Mouse (Mus musculus) hindlimb bud, embryonic 11.5 days (tissue): Measurements from ENCODE around the gene Gm10295.
A peak's percentile ranks its signal among the peaks of the same experiment; 100 is the strongest.

Source experiments
- DNase-seq: peaks from one replicate; pipeline ENCODE4 v3.0.0-alpha.2; 2012; ENCODE audit warnings: low read depth, low spot score; ENCODE audit errors: extremely low spot score

Gene Gm10295

GRCm38 (mm10) chr7:71351364-71351763, at the start of gene Gm10295:
TSS of gene Gm10295 (minus strand) at chr7:71351485.
- no peak for DNase-seq

DNA sequence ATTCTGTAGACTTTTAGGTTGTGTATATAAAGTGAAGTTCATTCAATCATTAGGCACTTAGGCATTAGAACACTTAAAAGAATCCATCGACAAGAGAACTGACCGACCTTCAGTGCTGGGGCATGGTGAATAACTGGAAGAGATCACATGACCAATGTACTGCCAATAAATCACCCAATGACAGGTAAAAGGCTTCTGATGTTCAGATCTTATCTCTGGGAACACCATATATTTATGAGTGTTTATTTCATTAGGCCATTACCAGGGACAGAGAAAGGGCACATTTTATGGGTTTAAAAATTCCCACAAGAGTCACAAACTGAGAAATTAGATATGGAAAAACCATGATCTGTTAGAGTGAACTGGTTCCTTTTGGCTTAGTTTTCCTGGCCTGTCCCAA, 49.7 kb upstream of the Gm10295 start:
- no peak for DNase-seq

DNA sequence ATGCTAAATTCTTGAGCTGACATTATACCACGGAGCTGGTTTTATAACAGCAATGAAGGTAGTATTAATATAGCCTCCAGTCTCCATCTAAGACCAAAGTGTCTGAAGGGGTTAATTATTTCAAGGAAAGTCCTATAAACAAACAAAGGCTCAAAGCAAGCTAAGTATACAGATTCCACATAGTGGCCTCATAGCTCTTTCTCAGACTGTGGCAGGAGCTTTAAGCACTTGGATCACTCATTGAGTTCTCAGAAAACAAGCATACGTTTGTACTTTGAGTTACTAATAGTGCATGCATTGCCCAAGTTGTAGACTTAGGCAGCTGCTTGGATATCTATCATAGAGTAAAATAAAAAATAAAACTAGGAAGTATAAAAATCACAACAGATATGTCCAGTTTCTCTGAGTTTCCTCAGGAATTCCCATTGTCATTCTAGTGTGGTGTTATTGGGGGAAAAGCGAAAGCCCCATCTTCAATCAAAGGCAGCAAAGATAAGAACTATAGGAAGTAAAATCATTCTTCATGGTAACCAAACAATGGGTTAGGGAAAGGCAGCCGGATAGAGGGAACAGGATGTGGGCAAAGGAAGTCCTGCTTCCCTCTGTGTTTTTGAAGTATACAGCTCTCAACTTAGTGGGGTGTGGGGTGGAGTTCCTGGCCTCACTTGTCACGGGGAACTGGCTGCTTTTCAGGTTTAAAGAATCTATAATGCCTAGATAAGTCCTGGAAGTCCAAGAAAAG, 48.8 kb upstream of the Gm10295 start:
- DNase-seq, result no peak

DNA sequence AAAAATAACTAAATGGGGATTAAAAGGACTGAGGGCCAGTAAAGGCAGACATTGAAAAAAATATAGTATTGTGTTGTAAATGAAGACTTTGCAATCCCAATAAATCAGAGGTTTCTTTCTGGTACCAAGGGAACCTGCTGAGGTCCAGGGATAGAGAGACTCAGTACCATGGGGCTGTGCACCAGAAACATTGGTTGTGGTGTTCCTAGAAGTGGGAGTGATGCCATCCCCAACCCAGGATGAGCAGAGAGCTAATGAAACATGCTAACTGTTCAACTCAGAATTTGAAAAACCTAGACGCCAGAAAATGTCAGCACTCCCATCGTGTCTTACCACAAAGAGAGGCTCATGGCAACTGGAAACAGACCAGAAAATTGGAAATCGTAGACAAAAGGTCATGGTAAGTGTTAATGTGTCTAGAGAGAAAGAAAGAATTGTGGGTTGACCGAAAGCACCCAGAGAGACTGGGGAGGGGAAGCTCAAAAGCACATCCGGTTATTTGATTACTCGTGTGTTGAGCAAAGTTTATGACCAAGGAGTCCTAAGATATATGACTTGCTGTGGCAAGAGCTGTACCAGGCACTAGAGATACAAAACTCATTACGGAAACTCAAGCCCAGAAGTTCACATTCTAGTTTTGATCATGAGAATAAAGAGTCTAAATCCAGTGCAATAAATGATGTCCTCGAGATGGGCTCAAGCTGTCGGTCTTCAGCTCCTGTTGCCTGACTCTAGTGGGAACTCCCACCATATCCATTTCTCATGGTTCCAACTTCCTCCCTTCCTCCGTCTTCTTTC, 47.9 kb upstream of the Gm10295 start:
- no peak for DNase-seq

DNA sequence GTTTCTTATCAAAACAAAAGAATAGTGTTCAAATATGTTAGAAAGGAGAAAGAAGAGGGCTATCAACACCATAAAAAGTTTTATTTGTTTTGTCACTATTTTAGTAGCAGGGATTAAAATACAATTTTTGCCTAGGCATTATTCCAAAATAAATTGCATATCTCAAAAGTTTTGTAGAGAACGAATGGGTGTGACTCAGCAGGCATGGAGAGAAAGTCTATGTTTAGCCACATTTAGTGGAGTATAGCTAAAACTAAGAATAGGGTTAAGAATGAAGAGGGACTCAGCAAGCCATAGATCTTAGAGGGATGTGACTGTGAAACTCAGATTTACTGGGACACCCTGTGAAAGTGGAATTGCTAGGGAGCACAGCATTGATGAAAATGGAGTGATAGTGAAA, 47.1 kb upstream of the Gm10295 start:
- no peak for DNase-seq

DNA sequence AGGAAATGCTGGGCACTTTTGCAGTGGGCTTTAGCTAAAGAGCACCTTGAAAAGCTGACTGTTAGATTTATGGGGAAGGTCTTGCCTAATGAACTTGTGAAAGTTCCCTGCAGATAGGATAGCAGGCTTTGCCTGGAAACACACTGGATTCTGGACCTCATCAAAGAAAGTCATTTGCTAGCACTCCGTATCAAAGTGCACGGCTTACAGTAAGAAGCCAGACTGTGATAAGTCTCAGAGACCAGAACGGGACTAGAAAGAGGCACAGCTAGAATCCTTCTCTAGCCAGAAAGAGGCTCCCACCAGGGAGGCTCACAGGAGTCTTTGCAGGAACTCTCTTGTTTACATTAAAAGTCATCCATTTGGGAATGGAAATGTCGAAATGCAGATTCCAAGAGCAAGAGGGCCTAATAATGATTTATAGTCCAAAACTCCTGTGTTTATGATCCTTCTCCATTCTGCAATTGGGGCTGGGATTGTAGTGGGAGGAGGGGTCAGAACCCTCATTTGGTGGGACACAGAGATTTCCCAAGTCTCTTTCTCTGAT, 41.6 kb upstream of the Gm10295 start:
- no peak for DNase-seq

GRCm38 (mm10) chr7:71391333-71391732, 40.0 kb upstream of the Gm10295 start:
- DNase-seq, result no peak

DNA sequence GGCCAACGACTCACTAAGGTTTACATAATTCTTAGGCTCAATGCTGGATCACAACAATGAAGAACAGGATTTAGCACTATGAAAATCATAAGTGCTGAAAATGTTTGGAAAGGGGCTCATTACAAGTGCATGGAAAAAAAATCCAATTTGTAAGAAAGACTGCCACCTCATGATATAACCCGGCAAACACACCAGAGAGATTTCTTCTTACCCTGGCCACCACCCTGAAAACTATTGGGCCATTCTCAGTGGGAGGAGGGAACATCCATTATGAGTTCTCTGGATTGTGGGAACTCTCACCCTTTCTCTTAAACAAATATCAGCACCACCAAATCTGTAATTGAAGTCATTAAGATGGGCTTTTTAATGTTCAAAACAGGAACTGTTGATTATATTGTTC, 39.0 kb upstream of the Gm10295 start:
- no peak for DNase-seq

DNA sequence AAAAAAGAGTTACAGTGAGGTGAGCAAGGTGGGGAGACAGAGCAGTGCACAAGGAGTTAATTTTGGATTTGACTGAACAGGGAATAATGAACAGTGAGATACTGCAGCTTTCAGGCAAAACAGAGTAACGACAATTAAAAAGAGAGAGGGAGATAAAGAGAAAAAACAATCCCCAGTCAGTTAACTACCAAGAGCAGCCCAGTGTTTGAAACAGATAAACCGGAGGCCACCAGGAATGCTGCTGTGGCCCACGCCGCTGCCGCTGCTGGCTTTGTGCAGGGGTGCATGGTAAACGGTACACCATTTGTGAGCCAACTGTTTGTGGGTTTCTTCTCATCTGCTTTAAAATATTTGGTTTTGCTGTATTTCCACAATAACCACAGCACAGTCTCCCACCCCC, 34.8 kb upstream of the Gm10295 start:
- DNase-seq, result no peak

GRCm38 (mm10) chr7:71384921-71385320, 33.6 kb upstream of the Gm10295 start:
- no peak for DNase-seq

DNA sequence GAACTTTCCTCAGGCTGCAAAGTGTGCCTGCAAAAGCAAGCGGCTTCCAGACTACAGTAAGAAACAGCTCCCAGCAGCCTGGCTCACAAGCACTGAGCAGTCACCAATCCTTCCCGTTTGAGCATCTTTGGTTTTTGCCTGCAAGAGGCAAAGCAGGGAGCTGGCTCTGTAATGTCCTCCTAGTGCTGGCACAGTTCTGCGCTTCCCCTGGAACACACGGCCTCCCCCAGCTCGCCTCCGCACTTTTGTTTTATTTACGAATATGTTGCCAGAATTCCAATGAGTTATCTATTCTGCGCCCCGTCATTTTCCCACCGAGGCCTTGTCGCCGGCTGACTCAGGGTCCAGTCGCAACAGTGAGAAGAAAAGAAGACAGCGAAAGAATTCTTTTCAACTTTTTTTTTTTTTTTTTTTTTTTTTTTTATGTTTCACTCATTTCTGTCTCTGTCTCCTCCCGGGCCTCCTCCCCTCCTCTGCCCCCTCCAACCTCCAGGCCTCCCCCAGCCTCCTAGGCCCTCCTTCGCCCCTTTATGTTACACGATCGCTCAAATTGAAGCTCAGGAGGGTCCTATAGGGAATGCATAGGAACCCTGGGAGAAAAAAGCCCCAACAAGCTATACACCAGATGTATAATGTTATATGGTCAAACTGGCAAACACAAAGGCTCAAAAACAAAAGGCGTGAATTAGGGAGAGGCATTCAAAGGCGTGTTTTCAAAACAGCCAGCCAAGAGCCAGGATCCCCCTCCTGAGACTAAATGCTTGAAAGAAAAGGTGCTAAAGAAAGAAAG, 32.3 kb upstream of the Gm10295 start:
- no peak for DNase-seq

- no peak for DNase-seq
Observed at GRCm38 (mm10) chr7:71379826-71380825, 28.8 kb upstream of the Gm10295 start.

DNA sequence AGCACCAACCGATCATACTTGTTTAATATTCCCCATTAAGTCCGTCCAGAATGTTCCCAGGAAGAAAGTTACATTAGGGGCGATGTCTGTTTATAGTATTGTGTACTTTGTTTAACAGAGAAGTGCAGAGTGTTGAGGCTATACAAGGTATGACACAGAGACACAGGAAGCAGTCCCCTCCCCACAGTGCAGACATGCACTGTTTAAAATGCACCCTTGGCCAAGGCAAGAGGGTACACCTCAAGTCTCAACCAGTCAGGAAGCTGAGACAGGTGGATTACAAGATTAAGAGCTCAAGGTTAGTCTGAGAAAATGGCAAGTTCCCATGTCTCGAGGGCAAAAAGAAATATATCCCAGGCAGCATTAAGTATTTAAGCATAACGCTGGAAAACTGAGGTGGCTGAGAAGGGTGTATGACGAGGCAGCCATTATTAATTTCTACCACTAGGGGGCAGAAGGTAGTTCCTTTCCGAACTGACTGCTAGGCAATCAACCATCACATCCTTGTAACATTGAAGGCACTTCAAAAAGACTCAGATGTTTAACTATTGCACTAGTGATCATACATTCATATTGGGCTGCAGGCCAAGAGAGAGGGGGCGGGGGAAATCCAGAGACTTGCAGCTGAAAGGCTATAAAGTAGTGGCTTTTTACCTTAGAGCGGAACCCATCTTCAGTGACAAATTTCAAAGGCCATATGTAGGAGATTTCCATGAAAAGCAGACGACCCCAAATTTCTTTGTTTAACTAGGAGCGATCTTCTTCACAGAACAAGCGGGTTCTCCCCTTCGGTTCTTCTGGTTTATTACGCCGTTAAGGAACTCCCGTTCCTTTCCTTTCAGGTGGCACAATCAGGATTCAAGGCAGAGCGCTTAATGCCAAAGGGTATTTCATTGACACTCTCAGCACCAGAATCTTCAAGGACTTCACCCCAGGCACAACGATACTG, 27.8 kb upstream of the Gm10295 start:
- no peak for DNase-seq

DNA sequence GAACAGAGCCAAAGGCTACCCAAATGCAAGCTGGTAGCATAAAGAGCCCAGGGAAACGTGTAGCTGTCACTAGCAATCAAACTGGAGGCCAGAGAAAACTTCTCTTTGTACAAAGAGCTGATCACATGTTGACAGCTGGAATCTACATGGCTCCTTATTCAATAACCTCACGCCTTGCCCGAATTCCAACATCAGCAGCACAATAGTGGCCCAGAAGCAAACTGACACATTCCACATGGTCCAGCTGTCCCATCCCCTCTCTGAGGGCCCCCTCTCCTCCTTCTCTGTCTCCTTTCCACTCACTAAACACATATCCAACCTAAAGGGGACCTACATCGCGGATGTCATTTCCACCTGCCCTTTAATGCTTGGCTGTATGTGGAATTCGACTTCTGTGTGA, 26.7 kb upstream of the Gm10295 start:
- no peak for DNase-seq

GRCm38 (mm10) chr7:71374059-71374458, 22.8 kb upstream of the Gm10295 start:
- peak; percentile 66 for DNase-seq

DNA sequence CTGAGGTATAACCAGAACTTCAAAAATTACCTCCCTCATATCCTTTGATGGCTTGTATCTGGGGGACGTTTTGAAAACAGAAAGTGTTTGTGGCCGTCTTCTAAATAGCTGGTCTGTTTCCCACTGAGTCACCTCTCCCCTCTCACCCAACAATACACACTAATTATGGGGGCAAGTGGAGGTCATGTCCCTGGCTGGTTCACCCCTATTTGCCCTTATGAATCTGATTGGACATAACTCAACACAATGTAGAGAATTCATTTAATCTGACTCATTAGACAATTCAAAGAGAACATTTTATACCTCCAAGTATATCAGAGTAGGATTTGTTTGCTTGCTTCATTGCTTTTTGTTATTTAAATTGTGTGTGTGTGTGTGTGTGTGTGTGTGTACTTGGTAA, 20.6 kb upstream of the Gm10295 start:
- no peak for DNase-seq

- DNase-seq, result no peak
Observed at GRCm38 (mm10) chr7:71370746-71371145, 19.5 kb upstream of the Gm10295 start.

- DNase-seq, result no peak
Observed at GRCm38 (mm10) chr7:71370128-71370527, 18.8 kb upstream of the Gm10295 start.

GRCm38 (mm10) chr7:71368543-71369181, 17.4 kb upstream of the Gm10295 start:
- DNase-seq, result no peak
